Mouse (Mus musculus) ES-E14 (cell line): Measurements from ENCODE around the gene Sema3b.

Experiments used
- HCFC1 ChIP-seq: IDR thresholded peaks from 2 replicates; pipeline ENCODE4 v1.6.1; 2012; ENCODE audit warnings: low read length, inconsistent platforms, borderline replicate concordance; ENCODE audit not compliant: insufficient read depth
- ZNF384 ChIP-seq: IDR thresholded peaks from 2 replicates; pipeline ENCODE4 v1.6.1; 2012; ENCODE audit warnings: low read depth, low read length, inconsistent platforms

DNA sequence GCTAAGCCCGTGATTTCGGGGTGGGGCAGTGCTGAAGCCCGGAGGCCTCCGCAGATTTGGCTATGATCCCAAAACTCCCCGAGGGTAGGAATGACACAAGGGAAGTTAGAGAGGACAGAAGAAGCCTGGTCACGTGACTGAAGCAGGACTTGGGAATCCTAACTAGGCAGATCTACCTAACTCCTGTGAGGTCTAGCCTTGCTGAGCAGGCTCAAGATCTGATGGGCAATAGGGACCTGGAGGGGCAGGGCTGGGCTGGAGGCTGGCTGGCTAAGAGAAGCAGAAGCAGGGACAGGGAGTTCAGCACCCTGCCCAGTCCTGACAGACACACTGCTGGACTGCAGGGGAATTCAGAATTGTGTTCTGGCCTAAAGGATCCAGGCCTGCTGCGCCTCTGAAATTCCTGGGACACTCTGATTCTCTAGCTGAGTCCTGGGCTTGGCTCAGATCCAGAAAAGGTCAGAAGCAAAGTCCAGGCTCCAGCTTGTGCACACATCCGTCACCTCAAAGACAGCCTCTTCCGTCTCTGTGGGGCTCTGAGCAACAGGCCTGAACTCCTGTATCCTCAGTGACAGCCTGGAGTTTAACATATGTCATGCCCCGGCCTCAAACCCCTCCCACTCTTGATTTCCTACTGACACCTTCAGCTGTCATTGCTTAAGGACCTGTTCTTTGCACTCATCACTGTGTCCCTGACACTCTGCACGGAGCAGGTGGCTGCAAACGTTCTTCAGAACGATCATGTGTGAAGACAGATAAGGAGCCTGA is 9.9 kb upstream of the Sema3b start:
- TF ChIP-seq ZNF384 (no peak), HCFC1 (no peak)
